Mouse (Mus musculus): Measurements from ENCODE around the gene Gm49320. TPM values are rescaled to one million over a fixed set of nuclear protein-coding genes. Genes with fewer than 3 reads are reported as not detected.
"Not testable (repeated sequence)": the region's sequence is repeated elsewhere in the genome, so short reads cannot be mapped to it uniquely, and the experiment has no call there.

The Gm49320 gene
- polyA plus RNA-seq, 1 experiment, result not detected

DNA sequence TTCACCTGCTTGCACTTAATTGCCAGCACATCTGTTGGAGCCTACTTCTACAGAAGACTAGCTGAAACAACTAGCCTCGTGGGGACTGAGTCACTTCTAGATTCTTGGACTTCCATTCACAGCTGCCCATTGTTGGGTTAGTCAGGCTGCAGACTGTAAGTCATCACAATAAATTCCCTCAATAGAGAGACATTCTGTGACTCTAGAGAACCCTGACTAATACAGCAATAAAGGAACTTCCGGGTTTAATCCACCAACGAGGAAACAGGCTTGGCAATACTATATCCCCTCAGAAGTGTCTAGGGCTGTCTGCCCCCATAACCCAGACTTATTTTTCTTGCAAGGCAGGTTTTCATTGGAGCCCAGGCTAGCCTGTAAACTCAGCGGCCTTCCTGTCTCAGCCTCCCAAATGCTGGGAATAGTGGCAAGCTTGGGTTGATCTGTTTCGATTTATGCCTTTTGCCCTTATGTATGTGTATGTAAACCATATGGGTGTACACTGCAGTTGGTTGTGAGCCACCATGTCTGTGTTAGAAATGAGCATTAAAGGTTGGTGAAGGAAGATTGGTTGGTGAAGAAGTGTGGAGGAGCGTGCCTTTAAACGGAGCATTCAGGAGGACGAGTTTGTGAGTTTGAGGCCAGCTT lies 13.6 kb downstream of the Gm49320 start:
- no peak overlapping the region for H3K27ac ChIP-seq (ENCODE audit: control insufficient read depth, insufficient read depth, low read depth, low read length, poor library complexity)
- TF ChIP-seq CTCF (IDR thresholded peaks at IDR 0.05; ENCODE audit: control insufficient read depth, insufficient read depth, low read length) (no peak), POLR2A (IDR thresholded peaks at IDR 0.05; ENCODE audit: borderline replicate concordance, control insufficient read depth, low read depth, low read length) (no peak)
- H3K4me1 ChIP-seq (ENCODE audit: control insufficient read depth, insufficient read depth, low read length), result peaks cover 2% of the 10 kb centered on the region; the same call in 1 of the 2 replicates
- 41% methylated on average over 8 of the region's 8 CpGs for WGBS
- H3K4me3 ChIP-seq (replicated peaks; ENCODE audit: control insufficient read depth, low read depth, low read length), result peak overlapping the region; percentile 76

DNA sequence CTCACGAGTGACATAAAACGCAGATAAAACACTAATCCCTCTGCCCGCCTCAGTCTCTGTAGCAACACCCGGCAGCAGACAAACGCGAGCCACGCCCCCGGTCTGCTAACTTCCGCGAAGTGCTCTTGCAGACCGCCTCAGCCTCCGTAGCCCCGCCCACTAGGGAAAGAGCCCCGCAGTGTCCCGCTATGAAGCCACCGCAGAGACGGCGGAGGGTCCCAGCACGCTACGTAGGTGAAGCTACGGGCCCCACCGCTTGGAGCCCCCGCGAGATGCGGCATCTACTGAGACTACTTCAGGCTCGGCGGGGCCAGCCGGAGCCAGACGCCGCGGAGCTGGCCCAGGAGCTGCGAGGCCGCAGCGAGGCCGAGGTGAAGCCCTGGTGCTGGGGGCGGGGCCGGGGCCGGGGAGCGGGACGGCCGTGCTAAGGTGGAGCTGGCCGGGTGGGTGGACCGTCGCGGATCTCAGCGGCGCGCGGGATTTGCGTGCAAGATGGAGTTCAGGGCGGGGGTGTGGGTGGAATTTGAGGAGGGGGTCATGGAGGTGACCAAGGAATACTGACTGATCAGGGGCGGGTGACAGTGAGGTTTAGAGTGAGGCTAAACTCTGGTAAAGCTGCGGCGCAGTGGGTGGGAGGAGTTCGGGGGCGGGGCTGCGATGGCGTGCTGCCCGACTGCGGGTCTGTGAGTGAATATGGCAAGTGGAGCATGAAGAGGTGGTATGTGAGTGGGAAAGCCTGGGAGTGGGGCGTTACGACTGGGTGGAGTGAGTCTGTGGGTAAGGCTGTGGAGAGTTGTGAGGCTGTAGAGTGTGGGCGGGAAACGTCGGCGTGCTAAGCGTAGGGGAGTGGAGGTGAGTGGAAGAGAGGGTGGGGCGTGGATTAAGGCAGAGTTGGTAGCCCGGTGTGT lies 14.5 kb downstream of the Gm49320 start, which contains the start of gene Snapc2:
Gene Snapc2, plus strand, starts transcription at position 147 of the 908 bp plus-strand sequence.
- under 1% methylated on average over 69 of the region's 69 CpGs for WGBS
- Histone ChIP-seq H3K27ac (ENCODE audit: control insufficient read depth, insufficient read depth, low read depth, low read length, poor library complexity) (peak within 1 kb of the TSS; percentile 85), H3K4me1 (ENCODE audit: control insufficient read depth, insufficient read depth, low read length) (peaks cover 2% of the 10 kb centered on the region; the same call in 1 of the 2 replicates), H3K4me3 (replicated peaks; ENCODE audit: control insufficient read depth, low read depth, low read length) (peak within 1 kb of the TSS; percentile 76)
- TF ChIP-seq CTCF (IDR thresholded peaks at IDR 0.05; ENCODE audit: control insufficient read depth, insufficient read depth, low read length), result peak; percentile 7; the same call in 1 of the 2 replicates
- TF ChIP-seq POLR2A (IDR thresholded peaks at IDR 0.05; ENCODE audit: borderline replicate concordance, control insufficient read depth, low read depth, low read length), result no peak

DNA sequence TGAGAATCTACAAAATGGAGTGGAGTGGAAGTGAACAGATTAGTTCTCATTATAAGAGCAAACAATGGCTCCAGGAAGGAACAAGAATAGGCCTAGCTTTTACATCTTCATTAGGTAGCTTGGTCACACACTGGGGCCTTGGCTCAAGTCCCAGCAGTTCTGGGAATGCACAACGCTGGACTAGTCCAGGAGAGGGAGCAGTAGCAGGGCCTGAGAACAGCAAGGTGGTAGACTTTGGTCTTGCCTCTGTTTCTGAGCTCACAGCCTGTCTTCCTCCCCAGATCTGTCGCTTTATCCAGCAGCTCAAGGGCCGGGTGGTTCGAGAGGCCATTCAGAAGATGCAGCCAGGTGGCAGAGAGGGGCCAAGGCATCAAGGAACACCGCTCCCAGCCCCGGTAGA lies 15.3 kb downstream of the Gm49320 start:
- WGBS, result 69% methylated on average over 6 of the region's 6 CpGs
- peaks cover 2% of the 10 kb centered on the region; the same call in 1 of the 2 replicates for H3K4me1 ChIP-seq (ENCODE audit: control insufficient read depth, insufficient read depth, low read length)
- TF ChIP-seq CTCF (IDR thresholded peaks at IDR 0.05; ENCODE audit: control insufficient read depth, insufficient read depth, low read length) (no peak), POLR2A (IDR thresholded peaks at IDR 0.05; ENCODE audit: borderline replicate concordance, control insufficient read depth, low read depth, low read length) (no peak)
- no peak overlapping the region for H3K4me3 ChIP-seq (replicated peaks; ENCODE audit: control insufficient read depth, low read depth, low read length)
- H3K27ac ChIP-seq (ENCODE audit: control insufficient read depth, insufficient read depth, low read depth, low read length, poor library complexity), result no peak overlapping the region

DNA sequence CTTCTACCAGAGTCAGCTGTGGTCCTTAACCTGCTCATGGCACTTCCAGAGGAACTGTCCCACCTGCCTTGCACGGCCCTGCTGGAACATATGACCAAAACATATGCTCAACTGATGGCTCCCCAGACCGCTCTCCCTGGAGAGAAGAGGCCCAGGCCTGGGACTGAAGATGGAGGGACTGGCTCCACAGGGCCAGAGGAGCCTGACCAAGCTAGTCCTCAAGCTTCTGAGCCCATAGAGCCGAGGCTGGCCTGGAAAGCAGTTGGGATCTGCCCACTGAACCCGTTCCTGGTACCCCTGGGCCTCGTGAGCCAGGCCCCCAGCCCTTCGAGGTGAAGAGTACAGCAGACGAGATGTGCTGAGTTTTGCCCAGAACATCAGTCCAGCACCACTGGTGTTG lies 16.8 kb downstream of the Gm49320 start:
- 86% methylated on average over 7 of the region's 7 CpGs for WGBS
- H3K27ac ChIP-seq (ENCODE audit: control insufficient read depth, insufficient read depth, low read depth, low read length, poor library complexity); H3K4me1 ChIP-seq (ENCODE audit: control insufficient read depth, insufficient read depth, low read length); H3K4me3 ChIP-seq (replicated peaks; ENCODE audit: control insufficient read depth, low read depth, low read length): not testable (repeated sequence)

DNA sequence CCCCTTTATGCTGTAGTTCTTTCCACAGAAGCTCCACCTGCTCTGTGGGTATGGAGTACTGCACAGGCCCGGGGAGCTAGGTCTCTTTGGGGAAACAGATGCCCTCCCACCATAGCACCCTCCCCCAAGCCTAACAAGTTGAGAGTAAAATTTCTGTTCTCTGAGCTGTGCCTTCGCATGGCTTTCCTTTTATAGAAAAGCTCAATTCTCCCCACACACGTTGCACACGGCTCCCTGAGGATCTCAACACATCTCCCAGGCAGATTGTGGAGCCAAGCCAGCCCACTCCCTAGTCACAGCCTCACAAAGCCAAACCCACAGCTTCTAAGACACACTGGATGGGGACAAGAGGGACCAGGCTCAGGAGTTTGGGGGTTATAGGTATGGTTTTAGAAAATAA lies 18.2 kb downstream of the Gm49320 start:
- H3K4me3 ChIP-seq (replicated peaks; ENCODE audit: control insufficient read depth, low read depth, low read length), result no peak overlapping the region
- WGBS, result 73% methylated on average over 4 of the region's 4 CpGs

DNA sequence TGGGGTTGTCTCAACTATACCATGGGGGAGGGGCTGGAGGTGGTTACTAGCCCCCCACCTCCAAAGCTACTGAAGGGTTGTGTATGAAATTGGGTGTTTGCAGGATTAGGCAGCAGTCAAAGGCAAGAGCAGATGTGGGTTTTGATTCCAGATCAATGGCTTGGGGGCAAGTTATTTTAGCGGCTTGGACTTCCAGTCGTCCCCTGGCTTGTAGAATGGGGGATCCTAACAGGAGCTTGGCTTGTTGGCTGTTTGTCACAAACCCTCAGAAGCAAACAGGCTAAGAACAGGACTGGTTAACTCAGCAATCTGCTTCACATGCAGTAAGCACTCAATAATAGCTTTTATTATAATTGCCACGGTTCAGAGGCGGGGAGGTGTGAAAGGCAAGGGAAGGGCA lies 18.7 kb downstream of the Gm49320 start:
- WGBS, result 84% methylated on average over 4 of the region's 4 CpGs
- Histone ChIP-seq H3K4me1 (ENCODE audit: control insufficient read depth, insufficient read depth, low read length) (peaks cover 2% of the 10 kb centered on the region; the same call in 1 of the 2 replicates), H3K4me3 (replicated peaks; ENCODE audit: control insufficient read depth, low read depth, low read length) (no peak overlapping the region), H3K27ac (ENCODE audit: control insufficient read depth, insufficient read depth, low read depth, low read length, poor library complexity) (no peak overlapping the region)
- no peak for TF ChIP-seq POLR2A (IDR thresholded peaks at IDR 0.05; ENCODE audit: borderline replicate concordance, control insufficient read depth, low read depth, low read length)
- no peak for TF ChIP-seq CTCF (IDR thresholded peaks at IDR 0.05; ENCODE audit: control insufficient read depth, insufficient read depth, low read length)

More for the DNA sequence above, 18.2 kb downstream of the Gm49320 start:
- TF ChIP-seq CTCF (IDR thresholded peaks at IDR 0.05; ENCODE audit: control insufficient read depth, insufficient read depth, low read length) (no peak), POLR2A (IDR thresholded peaks at IDR 0.05; ENCODE audit: borderline replicate concordance, control insufficient read depth, low read depth, low read length) (no peak)
- Histone ChIP-seq H3K27ac (ENCODE audit: control insufficient read depth, insufficient read depth, low read depth, low read length, poor library complexity) (no peak overlapping the region), H3K4me1 (ENCODE audit: control insufficient read depth, insufficient read depth, low read length) (peaks cover 2% of the 10 kb centered on the region; the same call in 1 of the 2 replicates)

DNA sequence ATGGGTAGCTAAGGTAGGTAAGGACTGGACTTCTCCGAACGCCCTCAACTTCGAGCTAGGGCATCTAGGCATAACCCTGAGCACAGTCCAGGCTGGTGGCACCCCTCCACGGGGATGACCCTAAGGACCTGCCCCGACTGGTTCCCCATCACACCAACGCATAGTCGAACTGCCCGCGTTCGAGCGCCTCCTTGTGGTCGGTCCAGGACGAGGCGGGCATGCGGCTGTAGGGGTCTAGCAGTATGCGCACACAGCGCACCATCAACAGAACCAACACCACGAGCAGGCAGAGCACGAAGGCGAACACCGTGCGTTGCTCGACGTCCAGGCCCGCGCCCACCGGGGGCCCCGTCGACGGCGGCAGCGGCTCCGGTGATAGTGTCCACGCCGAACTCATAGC lies 19.6 kb downstream of the Gm49320 start:
- H3K4me3 ChIP-seq (replicated peaks; ENCODE audit: control insufficient read depth, low read depth, low read length), result peak overlapping the region; percentile 45

DNA sequence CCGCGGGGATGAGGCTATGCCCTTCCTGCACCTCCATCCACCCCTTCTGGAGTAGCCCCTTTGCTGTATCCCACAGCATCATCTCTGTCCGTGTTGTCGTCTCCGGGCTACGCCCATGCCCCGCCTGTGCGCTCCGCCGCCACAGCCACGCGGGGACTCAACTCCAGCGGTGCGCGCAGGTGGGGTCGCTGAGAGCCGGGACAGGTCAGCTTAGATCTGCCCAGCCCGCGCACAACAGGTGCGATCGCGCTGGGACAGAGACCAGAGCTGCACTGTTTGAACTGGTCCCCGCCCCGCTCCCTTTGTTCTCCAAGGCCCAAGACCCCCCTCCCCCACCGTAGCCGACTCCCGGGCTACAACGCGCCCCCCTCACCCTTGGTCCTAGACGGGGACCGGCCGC lies 20.0 kb downstream of the Gm49320 start:
- WGBS, result under 1% methylated on average over 32 of the region's 32 CpGs
- TF ChIP-seq POLR2A (IDR thresholded peaks at IDR 0.05; ENCODE audit: borderline replicate concordance, control insufficient read depth, low read depth, low read length) (no peak), CTCF (IDR thresholded peaks at IDR 0.05; ENCODE audit: control insufficient read depth, insufficient read depth, low read length) (no peak)
- Histone ChIP-seq H3K4me3 (replicated peaks; ENCODE audit: control insufficient read depth, low read depth, low read length) (peak overlapping the region; percentile 45), H3K27ac (ENCODE audit: control insufficient read depth, insufficient read depth, low read depth, low read length, poor library complexity) (no peak overlapping the region; the same call in 1 of the 2 replicates), H3K4me1 (ENCODE audit: control insufficient read depth, insufficient read depth, low read length) (peaks cover under 1% of the 10 kb centered on the region; the same call in 1 of the 2 replicates)

More for the DNA sequence above, 19.6 kb downstream of the Gm49320 start:
- 0 out of 2 replicates have a peak, but pooled peaks have one; percentile 12 for TF ChIP-seq POLR2A (IDR thresholded peaks at IDR 0.05; ENCODE audit: borderline replicate concordance, control insufficient read depth, low read depth, low read length)
- TF ChIP-seq CTCF (IDR thresholded peaks at IDR 0.05; ENCODE audit: control insufficient read depth, insufficient read depth, low read length), result peak; percentile 90
- Histone ChIP-seq H3K4me1 (ENCODE audit: control insufficient read depth, insufficient read depth, low read length) (peaks cover 2% of the 10 kb centered on the region; the same call in 1 of the 2 replicates), H3K27ac (ENCODE audit: control insufficient read depth, insufficient read depth, low read depth, low read length, poor library complexity) (no peak overlapping the region; the same call in 1 of the 2 replicates)
- 5% methylated on average over 35 of the region's 35 CpGs for WGBS

Data from bone marrow, adult 2 months (tissue).